Mouse (Mus musculus): ENCODE measurements around the gene Dok4. TPM values are rescaled to one million over a fixed set of nuclear protein-coding genes. Genes with fewer than 3 reads are reported as not detected.

The Dok4 gene
- 12.0 and 12.9 TPM in 2 replicates for polyA plus RNA-seq (2014; fragmentation: Nextera tagmentation; extraction: Ambion mirVana)

DNA sequence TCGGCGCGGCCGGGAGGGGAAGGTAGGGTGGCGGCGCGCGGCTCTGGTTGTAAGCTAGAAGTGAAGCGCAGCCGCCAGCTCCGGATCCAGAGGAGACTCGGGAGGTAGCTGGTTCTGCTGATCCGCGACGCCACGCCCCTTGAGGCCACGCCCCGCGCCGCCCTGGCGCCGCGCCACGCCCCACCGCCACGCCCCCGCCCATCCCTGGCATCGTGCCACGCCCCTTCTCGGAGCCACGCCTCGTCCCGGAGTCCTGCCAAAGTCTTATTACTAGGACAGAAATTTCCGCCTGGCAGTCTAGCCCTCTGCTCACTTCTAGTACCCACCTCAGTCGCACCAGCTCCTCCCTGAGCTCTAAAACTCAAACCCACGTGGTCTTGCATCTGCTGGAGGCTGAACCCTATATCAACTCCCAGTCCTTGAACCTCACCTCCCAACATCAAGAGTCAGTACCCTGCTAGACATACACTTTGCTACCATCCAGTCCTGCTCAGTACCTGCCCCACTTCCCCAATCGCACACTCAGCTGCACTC, at the start of gene Dok4:
TSS of gene Dok4 (minus strand) at position 134 of the 534 bp plus-strand sequence.
- Histone ChIP-seq H3K9me3 (ENCODE audit: control insufficient read depth, low read length) (no peaks in the 10 kb centered on the region), H3K27ac (ENCODE audit: low read depth, low read length) (no peak within 1 kb of the TSS), H3K4me1 (ENCODE audit: control insufficient read depth, insufficient read depth, low read length) (peaks cover 10% of the 10 kb centered on the region), H3K9ac (ENCODE audit: low read length) (peak within 1 kb of the TSS; percentile 60), H3K36me3 (ENCODE audit: control insufficient read depth, insufficient read depth, low read length) (no peaks in the 10 kb centered on the region), H3K27me3 (ENCODE audit: control insufficient read depth, insufficient read depth, low read length) (peaks cover 14% of the 10 kb centered on the region), H3K4me2 (peak within 1 kb of the TSS; percentile 97), H3K4me3 (ENCODE audit: low read depth, low read length) (peak within 1 kb of the TSS; percentile 57)
- peak; percentile 98 for DNase-seq (ENCODE audit: low spot score, missing footprints)
- under 1% methylated on average over 36 of the region's 37 CpGs for WGBS
- peak; percentile 81 for ATAC-seq (ENCODE audit: low FRiP score)

DNA sequence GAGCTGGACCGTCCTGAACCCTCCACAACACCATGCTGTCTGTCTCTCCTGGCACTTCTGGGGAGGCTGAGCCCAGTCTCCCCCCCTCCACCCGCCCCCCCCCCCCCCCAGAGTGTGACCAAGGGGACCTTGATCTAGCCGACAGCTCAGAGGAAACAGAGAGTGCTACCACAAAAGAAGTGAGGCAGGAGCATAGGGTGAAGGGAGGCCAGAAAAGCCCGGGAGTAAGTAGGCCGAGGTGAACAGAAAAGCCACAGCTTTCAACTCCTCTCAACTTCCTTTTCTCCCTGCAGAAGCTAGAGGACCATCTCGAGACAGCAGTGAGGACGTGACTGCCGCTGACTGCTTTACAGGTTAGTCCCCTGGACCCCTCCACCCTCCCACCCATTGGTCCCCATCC, 47.3 kb upstream of the Dok4 start, which contains the start of gene Adgrg5:
TSS of gene Adgrg5 (plus strand) at position 290 of the 400 bp plus-strand sequence.
- Histone ChIP-seq H3K4me3 (ENCODE audit: low read depth, low read length) (no peak within 1 kb of the TSS), H3K9me3 (ENCODE audit: control insufficient read depth, low read length) (no peaks in the 10 kb centered on the region), H3K27me3 (ENCODE audit: control insufficient read depth, insufficient read depth, low read length) (no peaks in the 10 kb centered on the region), H3K36me3 (ENCODE audit: control insufficient read depth, insufficient read depth, low read length) (no peaks in the 10 kb centered on the region), H3K9ac (ENCODE audit: low read length) (no peak within 1 kb of the TSS), H3K4me1 (ENCODE audit: control insufficient read depth, insufficient read depth, low read length) (no peaks in the 10 kb centered on the region), H3K27ac (ENCODE audit: low read depth, low read length) (no peak within 1 kb of the TSS), H3K4me2 (no peak within 1 kb of the TSS)
- no peak for DNase-seq (ENCODE audit: low spot score, missing footprints)
- no peak for ATAC-seq (ENCODE audit: low FRiP score)
- 45% methylated on average over 8 of the region's 8 CpGs for WGBS

DNA sequence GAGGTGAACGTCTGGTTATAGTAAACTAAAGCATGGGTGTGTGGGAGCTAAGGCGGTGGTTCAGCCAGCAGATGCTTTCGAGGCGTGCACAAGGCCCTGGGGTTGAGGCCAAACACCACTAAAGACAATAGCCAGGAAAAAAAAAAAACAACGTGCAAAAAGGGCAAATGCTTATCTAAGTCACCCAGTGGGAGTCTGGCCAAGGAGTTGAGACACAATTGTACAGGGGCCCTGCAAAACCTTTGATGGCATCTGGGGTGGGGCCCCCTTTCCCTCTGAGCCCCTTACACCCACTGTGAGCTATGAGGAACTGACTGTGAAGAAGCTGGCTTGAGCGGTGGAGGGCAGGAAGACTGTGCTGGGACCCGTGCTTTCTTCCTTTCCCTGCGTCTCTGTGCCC, 46.5 kb upstream of the Dok4 start:
- 30% methylated on average over 8 of the region's 8 CpGs for WGBS
- Histone ChIP-seq H3K9me3 (ENCODE audit: control insufficient read depth, low read length) (no peaks in the 10 kb centered on the region), H3K27me3 (ENCODE audit: control insufficient read depth, insufficient read depth, low read length) (no peaks in the 10 kb centered on the region), H3K4me3 (ENCODE audit: low read depth, low read length) (no peak overlapping the region), H3K4me1 (ENCODE audit: control insufficient read depth, insufficient read depth, low read length) (no peaks in the 10 kb centered on the region), H3K4me2 (no peak overlapping the region), H3K9ac (ENCODE audit: low read length) (no peak overlapping the region), H3K27ac (ENCODE audit: low read depth, low read length) (no peak overlapping the region), H3K36me3 (ENCODE audit: control insufficient read depth, insufficient read depth, low read length) (no peaks in the 10 kb centered on the region)
- no peak for DNase-seq (ENCODE audit: low spot score, missing footprints)
- ATAC-seq (ENCODE audit: low FRiP score): no peak

DNA sequence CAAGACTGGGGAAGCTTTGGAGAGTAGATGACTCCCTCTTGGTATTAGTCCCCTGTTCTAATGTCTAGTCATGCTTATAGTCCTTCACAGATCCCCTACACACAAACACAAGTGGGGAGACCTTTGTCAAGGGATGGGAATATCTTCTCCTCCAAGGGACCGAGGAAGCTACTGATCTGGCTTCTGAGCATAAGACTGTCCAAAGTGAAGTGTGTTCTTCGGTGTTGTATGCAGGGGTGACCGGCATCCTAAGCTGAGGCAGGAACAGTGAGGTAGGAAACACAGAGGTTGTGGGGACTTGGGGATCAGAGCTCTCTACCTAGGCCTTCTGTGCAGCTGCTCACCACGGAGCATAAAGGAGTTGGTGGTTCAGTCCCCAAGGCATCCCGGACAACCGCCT, 46.0 kb upstream of the Dok4 start:
- Histone ChIP-seq H3K4me3 (ENCODE audit: low read depth, low read length) (no peak overlapping the region), H3K4me1 (ENCODE audit: control insufficient read depth, insufficient read depth, low read length) (peaks cover under 1% of the 10 kb centered on the region; the same call in 1 of the 2 replicates), H3K27me3 (ENCODE audit: control insufficient read depth, insufficient read depth, low read length) (no peaks in the 10 kb centered on the region), H3K36me3 (ENCODE audit: control insufficient read depth, insufficient read depth, low read length) (no peaks in the 10 kb centered on the region), H3K9ac (ENCODE audit: low read length) (no peak overlapping the region), H3K27ac (ENCODE audit: low read depth, low read length) (no peak overlapping the region), H3K4me2 (no peak overlapping the region), H3K9me3 (ENCODE audit: control insufficient read depth, low read length) (no peaks in the 10 kb centered on the region)
- ATAC-seq (ENCODE audit: low FRiP score) (no peak), DNase-seq (ENCODE audit: low spot score, missing footprints) (peak; percentile 72)
- 74% methylated on average over 6 of the region's 6 CpGs for WGBS

DNA sequence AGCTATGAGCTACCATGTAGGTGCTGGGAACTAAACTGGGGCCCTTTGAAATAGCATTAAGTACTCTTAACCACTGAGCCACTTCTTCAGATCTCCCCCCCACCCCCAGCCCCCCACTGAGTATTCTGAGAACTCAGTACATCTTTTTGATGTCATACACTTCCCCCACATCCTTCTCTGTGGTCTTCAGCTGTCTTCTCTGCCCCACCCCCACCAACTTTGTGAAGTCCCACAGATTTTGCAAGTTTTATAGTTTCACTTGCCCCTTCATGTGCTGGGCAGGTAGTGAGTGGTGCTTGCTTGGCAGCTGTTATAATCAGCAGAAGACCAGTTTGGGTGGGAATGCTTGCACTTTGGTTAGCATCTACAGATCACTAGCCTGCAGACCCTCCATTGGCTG, 43.1 kb upstream of the Dok4 start:
- DNase-seq (ENCODE audit: low spot score, missing footprints) (no peak), ATAC-seq (ENCODE audit: low FRiP score) (no peak)
- Histone ChIP-seq H3K4me3 (ENCODE audit: low read depth, low read length) (no peak overlapping the region), H3K9ac (ENCODE audit: low read length) (no peak overlapping the region), H3K27ac (ENCODE audit: low read depth, low read length) (no peak overlapping the region), H3K27me3 (ENCODE audit: control insufficient read depth, insufficient read depth, low read length) (peaks cover 8% of the 10 kb centered on the region), H3K9me3 (ENCODE audit: control insufficient read depth, low read length) (no peaks in the 10 kb centered on the region), H3K4me1 (ENCODE audit: control insufficient read depth, insufficient read depth, low read length) (peaks cover 9% of the 10 kb centered on the region), H3K4me2 (no peak overlapping the region), H3K36me3 (ENCODE audit: control insufficient read depth, insufficient read depth, low read length) (no peaks in the 10 kb centered on the region)

DNA sequence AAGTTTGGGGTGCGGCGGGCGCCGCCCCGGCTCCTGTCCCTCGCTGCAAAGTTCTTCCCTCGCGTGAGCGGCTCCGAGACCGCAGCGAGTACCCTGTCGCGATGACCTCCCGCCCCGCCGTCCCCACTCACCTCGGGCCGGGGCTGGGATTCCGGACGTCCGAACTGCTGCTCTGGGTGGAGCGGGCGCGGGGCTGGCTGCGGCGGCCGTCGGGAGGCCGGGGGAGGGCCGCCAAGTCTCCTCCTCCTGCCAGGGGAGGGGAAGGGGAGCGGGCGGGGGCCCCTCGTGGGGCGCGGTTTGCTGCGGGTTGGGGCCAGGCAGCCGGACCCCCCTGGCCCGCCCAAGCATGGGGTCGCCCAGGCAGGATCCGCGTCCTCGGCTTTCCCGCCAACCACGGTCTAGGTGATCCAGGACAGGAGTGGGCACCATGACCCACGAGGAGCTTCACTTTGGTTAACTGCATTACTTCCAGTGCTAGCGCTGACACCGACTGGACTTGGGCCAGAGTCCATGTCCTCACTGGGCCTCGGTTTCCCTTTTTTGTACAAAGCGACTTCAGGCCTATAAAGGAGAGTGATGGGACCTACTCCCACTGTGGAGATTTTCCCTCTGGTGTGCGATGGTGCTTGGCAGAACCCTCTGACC, 41.8 kb upstream of the Dok4 start, which contains the start of gene Ccdc102a:
TSS of gene Ccdc102a (minus strand) at position 248 of the 645 bp plus-strand sequence.
- ATAC-seq (ENCODE audit: low FRiP score) (peak; percentile 49), DNase-seq (ENCODE audit: low spot score, missing footprints) (peak; percentile 94)
- Histone ChIP-seq H3K9ac (ENCODE audit: low read length) (peak within 1 kb of the TSS; percentile 83), H3K4me1 (ENCODE audit: control insufficient read depth, insufficient read depth, low read length) (peaks cover 18% of the 10 kb centered on the region), H3K27ac (ENCODE audit: low read depth, low read length) (no peak within 1 kb of the TSS; the same call in 1 of the 2 replicates), H3K9me3 (ENCODE audit: control insufficient read depth, low read length) (no peaks in the 10 kb centered on the region), H3K27me3 (ENCODE audit: control insufficient read depth, insufficient read depth, low read length) (peaks cover 19% of the 10 kb centered on the region), H3K4me3 (ENCODE audit: low read depth, low read length) (peak within 1 kb of the TSS; percentile 67), H3K4me2 (peak within 1 kb of the TSS; percentile 81), H3K36me3 (ENCODE audit: control insufficient read depth, insufficient read depth, low read length) (no peaks in the 10 kb centered on the region)
- WGBS: 3% methylated on average over 50 of the region's 51 CpGs

DNA sequence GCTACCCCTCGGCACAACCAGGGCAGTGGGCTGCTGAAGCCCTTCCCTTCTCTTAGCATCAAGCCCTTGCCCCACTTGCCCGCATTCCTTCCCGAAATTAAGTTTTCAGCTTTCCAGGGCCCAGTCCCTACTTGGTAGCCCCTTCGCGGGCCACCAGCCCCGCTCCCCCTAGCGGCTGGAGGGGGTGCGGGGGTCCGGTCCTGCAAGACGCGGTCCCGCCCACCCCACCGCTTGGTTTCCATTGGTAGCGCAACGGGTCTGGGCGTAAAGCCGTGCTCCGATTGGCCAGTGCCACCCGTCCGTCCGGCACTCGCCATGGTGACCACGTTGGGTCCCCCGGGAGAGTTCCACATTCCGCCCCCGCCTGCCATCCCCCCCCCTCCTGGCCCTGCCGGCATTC, 41.2 kb upstream of the Dok4 start:
- Histone ChIP-seq H3K9ac (ENCODE audit: low read length) (peak overlapping the region; percentile 83), H3K9me3 (ENCODE audit: control insufficient read depth, low read length) (no peaks in the 10 kb centered on the region), H3K4me3 (ENCODE audit: low read depth, low read length) (peak overlapping the region; percentile 67), H3K27ac (ENCODE audit: low read depth, low read length) (no peak overlapping the region; the same call in 1 of the 2 replicates), H3K36me3 (ENCODE audit: control insufficient read depth, insufficient read depth, low read length) (no peaks in the 10 kb centered on the region), H3K4me1 (ENCODE audit: control insufficient read depth, insufficient read depth, low read length) (peaks cover 19% of the 10 kb centered on the region), H3K4me2 (peak overlapping the region; percentile 81), H3K27me3 (ENCODE audit: control insufficient read depth, insufficient read depth, low read length) (peaks cover 25% of the 10 kb centered on the region)
- DNase-seq (ENCODE audit: low spot score, missing footprints) (peak; percentile 99), ATAC-seq (ENCODE audit: low FRiP score) (peak; percentile 96)
- WGBS: 1% methylated on average over 27 of the region's 27 CpGs

DNA sequence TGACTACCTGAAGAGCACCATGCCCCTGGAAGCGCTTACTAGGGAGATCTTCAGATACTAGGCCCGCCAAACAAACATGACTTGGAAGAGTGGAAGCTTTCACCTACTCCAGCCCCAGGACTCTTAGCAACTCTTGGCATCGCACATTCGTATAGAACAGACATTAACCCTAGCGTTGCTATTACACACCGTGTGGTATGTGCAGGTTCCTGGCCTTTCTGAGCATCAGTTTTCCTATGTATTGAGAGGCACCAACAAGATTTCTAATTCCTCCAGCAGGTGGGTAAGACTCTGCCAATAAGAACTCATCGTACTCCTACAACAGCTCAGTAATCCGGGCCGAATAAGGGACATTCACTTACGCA, 40.8 kb upstream of the Dok4 start:
- Histone ChIP-seq H3K4me2 (peak overlapping the region; percentile 81), H3K4me3 (ENCODE audit: low read depth, low read length) (peak overlapping the region; percentile 67), H3K27ac (ENCODE audit: low read depth, low read length) (no peak overlapping the region), H3K4me1 (ENCODE audit: control insufficient read depth, insufficient read depth, low read length) (peaks cover 19% of the 10 kb centered on the region), H3K9me3 (ENCODE audit: control insufficient read depth, low read length) (no peaks in the 10 kb centered on the region), H3K36me3 (ENCODE audit: control insufficient read depth, insufficient read depth, low read length) (no peaks in the 10 kb centered on the region), H3K9ac (ENCODE audit: low read length) (peak overlapping the region; percentile 59), H3K27me3 (ENCODE audit: control insufficient read depth, insufficient read depth, low read length) (peaks cover 29% of the 10 kb centered on the region)
- WGBS: 10% methylated on average over 10 of the region's 10 CpGs
- ATAC-seq (ENCODE audit: low FRiP score) (no peak), DNase-seq (ENCODE audit: low spot score, missing footprints) (no peak)

DNA sequence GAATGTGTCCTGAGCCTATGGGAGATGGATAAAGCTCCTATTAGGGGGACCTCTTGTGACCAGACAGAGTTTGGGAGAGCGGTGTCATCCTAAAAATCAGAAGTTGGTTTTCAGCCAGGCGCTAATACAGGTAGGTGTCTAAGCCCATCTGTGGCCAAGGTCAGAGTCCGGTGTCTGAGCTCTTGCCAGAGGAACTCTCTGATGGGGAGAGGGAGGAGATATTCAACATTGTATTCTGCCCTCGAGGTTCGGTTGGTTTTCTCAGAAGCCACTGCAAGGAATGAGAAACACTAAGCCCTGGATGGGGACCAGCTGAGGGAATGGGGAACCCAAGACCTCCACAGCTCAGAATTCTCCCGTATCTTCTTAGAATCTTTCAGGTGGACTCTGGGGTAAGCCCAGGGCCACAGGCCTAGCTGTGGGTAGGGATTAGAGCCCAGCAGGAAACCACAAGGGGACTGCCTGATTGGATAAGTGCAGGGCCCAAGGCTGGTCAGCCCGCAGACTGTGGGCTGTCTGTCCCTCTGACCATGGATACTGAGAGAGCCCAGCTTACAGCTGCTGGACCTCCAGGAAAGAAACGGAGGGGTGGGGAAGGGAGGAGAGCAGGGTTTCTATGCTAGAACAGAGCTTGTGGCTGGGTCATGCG, 40.3 kb upstream of the Dok4 start:
- H3K9me3 ChIP-seq (ENCODE audit: control insufficient read depth, low read length): no peaks in the 10 kb centered on the region
- peak overlapping the region; percentile 81 for H3K4me2 ChIP-seq
- peak overlapping the region; percentile 67 for H3K4me3 ChIP-seq (ENCODE audit: low read depth, low read length)
- 40% methylated on average over 9 of the region's 9 CpGs for WGBS
- no peak for ATAC-seq (ENCODE audit: low FRiP score)
- peaks cover 19% of the 10 kb centered on the region for H3K4me1 ChIP-seq (ENCODE audit: control insufficient read depth, insufficient read depth, low read length)
- no peak overlapping the region for H3K27ac ChIP-seq (ENCODE audit: low read depth, low read length)
- peaks cover 31% of the 10 kb centered on the region for H3K27me3 ChIP-seq (ENCODE audit: control insufficient read depth, insufficient read depth, low read length)
- H3K9ac ChIP-seq (ENCODE audit: low read length): peak overlapping the region; percentile 59; the same call in 1 of the 2 replicates
- peak; percentile 83 for DNase-seq (ENCODE audit: low spot score, missing footprints)
- no peaks in the 10 kb centered on the region for H3K36me3 ChIP-seq (ENCODE audit: control insufficient read depth, insufficient read depth, low read length)
